Mouse (Mus musculus): ENCODE data around the gene Cox6b2. TPM values are rescaled to one million over a fixed set of nuclear protein-coding genes. Genes with fewer than 3 reads are reported as not detected.

Cox6b2 gene
- total RNA-seq (2021), result 10 to 100 TPM in 1 of 2 experiments, 1 to 10 TPM in 1; 7.4 to 10.9 TPM

DNA sequence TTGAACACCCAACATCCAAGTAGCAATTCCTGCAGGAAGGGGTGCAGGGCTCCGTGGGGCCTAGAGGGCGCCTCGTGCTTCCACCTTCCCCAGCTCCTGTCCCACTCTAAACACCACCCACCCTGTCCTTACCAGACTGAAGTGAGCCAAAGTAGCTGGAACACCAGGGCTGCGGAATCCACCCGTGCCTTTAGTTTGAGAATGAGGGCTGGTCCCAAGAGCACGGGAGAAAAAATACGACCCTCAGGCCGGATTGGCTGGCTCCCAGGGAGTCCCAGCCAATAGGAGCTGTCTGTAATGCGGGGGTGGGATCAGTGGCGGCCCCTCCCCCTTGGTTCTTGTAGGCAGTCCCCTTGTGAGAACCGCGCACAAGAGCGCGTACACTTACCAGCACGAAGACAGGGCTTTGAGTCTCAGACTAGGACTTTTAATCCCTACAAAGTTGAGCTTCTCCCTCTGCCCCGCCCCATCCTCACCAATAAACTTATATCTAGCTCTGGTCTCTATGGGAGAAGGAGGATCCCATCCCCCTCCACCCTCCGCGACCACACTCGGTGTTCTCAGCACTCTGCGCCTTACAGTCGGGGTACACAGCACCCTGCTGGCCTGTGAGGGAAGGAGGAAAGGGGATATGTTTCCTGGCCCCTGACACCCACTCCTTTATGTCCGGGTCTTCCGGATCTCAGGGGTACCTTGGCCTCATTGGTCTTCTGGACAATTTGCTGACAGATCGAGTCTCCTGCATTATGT is at the start of gene Cox6b2:
Cox6b2 (minus strand) TSS at position 274 of the 750 bp plus-strand sequence.
- intact Hi-C loops (cut with DNase I), result no loop called here
- DNase-seq, result peak; percentile 77 to 79

DNA sequence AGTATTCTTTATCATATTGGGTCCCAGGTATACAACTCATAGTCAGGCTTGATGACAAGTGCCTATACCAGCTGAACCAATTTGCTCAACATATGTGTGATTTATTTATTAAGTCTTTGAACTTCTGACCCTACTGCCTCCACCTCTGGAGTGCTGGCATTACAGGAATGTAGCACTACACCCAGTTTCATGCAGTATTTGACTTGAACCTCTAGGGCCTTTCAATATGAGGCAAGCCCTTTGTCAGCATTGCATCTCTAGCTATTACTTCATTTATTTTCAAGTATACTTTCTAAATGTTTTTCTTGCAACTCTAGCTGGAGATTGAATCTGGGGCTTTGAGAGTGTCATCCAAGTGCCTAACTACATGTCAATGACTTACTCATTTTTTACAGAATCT is 49.4 kb upstream of the Cox6b2 start:
- no peak for DNase-seq
- intact Hi-C loops (cut with DNase I), result no loop called here

DNA sequence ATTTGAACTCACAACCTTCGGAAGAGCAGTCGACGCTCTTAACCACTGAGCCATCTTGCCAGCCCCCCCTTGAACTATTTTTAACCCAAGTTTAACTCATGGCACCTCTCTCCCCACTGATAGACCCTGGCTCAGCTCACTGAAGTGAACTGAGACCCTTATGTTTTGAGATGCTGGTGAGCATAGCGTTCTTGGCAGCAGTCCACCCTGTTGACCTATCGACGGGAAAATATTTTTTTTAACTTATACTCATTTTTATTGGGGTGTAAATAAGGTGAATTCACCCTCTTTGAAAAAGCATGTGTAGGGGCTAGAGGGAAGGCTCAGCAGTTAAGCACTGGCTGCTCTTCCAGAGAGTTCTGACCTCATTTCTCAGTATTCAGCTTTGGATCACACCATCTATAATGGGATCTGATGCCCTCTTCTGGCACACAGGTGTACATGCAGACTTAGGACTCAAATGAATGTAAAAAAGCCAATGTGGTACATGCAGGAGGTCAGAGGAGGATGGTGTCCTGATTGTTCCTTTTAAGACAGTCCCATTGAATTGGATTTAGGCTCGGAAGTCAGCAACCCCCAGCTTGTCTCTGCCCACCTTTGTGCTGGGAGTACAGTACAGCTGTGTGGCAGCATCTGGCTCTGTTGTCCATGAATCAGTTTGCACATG is 43.0 kb upstream of the Cox6b2 start:
- DNase-seq, result peak; percentile 32 to 42
- intact Hi-C loops (cut with DNase I), result loop anchor here (2.0 kb wide), 1 partner anchor 239 kb away; no protein-coding TSS in a partner anchor

DNA sequence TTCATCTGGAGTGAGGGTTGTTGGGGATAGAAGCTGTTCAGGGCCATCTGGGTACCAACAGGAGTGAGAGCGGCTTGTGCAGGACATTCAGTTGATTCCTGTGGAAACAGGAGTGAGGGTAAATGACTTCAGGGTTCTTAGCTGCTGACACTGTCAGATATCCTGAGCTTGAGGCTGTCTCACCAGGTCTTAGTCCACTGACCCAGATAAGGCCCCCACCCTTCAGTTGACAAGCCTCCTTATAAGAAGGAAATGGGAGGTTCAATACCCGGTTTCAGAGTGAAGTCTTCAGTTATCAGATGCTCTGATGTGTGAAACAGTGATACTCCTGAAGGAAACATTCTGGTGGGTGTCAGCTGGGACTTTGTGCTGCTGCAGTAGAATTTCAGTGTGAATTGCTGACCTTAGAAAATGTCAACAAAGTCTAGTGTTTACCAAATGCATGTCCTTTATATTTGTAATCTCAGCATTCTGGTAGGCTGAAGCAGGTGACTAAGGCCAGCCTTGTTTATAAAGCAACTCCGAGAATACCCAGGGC is 41.8 kb upstream of the Cox6b2 start:
- intact Hi-C loops (cut with DNase I), result no loop called here
- DNase-seq, result no peak

DNA sequence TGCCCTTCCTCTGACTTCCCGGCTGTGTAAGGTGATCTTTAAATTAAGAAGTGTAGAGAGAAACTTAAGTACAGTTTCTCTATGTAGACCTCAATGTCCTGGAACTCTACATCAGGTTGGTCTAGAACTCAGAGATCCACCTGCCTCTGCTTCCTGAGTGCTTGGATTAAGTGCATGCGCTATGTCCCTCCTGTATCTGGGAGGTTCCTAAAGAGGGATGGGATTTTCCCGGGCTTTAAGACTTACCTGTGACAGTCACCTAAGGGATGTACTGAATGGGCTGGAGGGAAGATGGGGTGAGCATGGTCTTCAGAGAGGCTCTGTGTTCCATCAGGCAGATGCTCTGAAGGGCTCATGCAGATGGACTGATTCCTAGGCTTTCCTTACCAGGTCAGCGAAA is 40.8 kb upstream of the Cox6b2 start:
- no peak for DNase-seq
- intact Hi-C loops (cut with DNase I), result loop anchor here (2.0 kb wide), 3 partner anchors 17 to 169 kb away; partner anchors contain the start of gene Kmt5c

DNA sequence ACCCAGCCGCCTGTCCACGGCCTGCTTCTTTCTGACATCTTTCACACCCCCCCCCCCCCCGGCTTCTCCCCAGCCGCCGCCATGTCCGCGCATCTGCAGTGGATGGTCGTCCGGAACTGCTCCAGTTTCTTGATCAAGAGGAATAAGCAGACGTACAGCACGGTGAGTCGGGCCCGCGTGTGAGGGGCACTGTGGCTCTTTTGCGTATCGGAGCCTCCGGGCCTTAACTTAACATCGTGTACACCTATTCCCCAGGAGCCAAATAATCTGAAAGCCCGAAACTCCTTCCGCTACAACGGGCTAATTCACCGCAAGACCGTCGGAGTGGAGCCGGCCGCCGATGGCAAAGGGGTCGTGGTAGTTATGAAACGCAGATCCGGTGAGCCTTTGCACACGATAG is 40.4 kb upstream of the Cox6b2 start:
- intact Hi-C loops (cut with DNase I), result loop anchor here (2.0 kb wide), 3 partner anchors 18 to 168 kb away; partner anchors contain the start of gene Kmt5c
- peak in 1 of 2 experiments; percentile 16 for DNase-seq

DNA sequence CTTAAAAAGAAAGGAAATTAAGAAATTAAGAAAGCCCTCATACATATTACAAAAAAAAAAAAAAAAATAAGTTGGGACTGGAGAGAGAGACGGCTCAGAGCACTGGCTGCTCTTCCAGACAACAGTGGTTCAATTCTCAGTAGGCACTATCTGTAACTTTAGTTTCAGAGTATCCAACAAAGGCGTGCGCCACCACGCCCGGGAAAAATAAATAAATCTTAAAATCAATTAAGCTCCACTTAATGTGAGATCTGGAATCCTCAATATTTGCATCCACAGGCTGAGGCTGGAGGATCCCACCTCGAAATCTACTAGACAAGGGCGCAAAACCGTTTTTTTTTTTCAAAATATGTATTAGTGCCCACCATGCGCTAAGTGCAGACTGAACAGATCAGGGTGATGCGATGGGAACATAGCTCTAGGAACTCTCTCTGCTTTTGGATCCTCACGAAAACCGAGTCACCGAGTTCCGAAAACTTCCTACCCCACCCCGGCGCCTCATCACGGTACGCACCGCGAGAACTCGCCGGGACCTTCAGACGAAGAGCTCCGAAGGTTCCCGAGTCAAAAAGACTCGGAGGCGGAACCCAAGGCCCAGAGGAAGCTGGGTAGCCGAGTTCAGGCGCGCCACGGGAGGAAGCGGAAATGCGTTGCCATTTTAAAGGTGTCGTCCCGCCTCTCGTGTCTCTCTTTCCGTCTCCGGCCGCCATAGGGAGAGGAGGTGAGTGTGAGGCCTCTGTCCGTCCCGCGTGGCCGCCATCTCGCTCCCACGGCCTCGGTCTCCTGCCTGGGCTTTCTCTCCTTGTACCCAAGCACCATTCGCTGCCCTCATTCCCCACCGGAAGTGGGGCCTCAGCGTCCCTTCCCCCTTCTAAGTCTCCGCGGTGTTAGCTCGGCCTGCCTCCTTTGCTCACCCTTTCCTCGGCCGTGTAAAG is 39.7 kb upstream of the Cox6b2 start, which contains the start of gene Rpl28:
Rpl28 (plus strand) TSS at position 597 of the 935 bp plus-strand sequence.
- intact Hi-C loops (cut with DNase I), result loop anchor here (2.0 kb wide), 3 partner anchors 18 to 168 kb away; partner anchors contain the start of gene Kmt5c
- peak; percentile 97 to 98 for DNase-seq

DNA sequence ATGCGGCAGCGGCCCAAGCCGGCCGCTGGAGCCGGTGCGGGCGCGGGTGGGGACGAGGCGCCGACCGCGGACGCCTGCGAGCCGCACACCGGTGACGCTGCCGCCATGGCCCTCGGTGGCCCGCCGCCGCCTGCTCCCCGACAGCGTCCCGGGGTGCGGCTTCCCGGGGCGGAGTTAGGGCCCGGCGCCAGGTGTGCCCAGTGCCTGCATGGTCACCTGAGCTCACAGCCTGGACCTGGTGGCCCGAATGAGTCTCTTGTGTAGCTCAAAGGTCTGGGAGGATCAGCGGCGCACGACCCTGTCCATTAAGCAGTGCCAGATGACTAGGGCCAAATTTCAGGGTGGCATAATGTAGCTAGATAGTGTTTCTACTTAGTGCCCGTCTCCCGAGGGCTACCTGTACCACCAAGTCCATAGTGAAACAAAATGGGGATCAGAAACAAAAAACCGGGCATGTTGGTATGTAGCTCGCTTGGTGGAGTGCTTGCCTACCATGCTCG is 36.6 kb upstream of the Cox6b2 start, which contains the start of gene Tmem238:
Tmem238 (minus strand) TSS at position 221 of the 500 bp plus-strand sequence.
- peak in 1 of 2 experiments; percentile 63 for DNase-seq
- intact Hi-C loops (cut with DNase I), result loop anchor here (5.0 kb wide), 1 partner anchor 82 kb away; no protein-coding TSS in a partner anchor

DNA sequence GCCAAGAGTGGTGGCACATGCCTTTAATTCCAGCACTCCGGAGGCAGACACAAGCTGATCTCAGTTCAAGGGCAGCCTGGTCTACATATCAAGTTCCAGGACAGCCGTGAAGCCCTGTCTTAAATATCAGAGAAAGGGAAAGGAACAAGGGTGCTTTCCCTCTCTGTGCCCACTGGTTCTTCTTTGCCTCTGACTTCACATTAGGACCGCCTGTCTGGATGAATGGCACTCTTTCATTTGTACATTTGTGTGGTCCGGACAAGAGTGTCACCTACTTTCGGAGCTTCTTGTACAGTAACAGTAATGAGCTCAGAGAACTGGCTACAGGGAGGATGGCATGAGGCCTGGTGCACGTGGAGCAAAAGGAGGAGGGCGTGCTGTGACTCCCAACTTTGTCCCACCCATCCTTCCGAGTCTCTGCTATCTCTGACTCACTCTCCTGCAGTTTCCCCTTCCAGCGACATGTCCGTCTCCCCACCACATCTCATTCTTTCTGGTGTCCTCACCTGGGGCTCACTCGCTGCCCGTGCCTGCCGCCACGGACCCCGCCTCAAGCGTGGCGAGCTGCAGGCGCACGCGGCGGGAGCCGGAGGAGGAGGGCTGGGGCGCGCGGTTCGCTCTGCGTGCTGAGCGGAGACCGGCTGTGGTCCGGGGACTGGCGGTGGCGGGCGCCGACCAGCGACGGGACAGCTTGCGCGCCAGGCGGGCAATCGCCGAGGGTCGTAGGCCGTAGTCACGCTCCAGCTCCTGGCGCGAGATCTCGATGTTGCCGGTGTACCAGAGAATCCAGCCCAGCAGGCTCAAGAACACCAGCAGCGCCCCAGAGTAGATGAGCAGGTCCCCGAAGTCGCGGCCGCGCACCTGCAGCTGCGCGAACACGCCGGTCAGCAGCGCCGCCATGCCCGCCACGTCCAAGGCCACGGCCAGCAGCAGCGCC is 35.9 kb upstream of the Cox6b2 start:
- DNase-seq, result peak; percentile 72 to 73
- intact Hi-C loops (cut with DNase I), result loop anchor here (5.0 kb wide), 1 partner anchor 81 kb away; no protein-coding TSS in a partner anchor

DNA sequence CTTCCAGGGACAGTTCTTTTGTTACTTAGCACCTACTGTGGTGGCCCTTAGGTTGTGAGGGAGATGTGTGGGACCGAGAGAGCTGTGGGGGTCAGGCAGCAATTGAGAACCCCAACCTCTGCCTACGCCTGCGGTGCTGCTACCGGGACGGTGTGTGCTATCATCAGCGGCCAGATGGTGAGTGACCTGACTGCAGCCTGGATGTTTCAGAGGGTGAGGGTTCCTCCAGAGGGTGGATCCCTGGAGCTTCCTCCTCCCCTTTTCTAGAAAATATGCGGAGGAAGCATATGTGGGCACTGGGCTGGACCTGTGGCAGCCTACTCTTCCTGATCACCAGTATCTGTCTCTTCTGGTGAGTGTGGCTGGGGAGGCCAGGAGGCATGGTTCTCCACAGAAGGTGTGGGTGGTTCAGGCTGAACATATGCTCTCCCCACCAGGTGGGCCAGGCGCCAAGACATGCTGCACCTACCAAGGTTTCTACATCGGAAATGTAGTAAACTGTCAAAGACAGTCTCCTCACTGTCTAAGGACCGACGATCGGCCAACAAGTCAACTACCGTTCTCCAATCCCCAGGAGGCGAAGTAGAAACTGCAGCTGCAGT is 30.9 kb upstream of the Cox6b2 start:
- no peak for DNase-seq
- intact Hi-C loops (cut with DNase I), result loop anchor here (2.0 kb wide), 1 partner anchor 25 kb away; no protein-coding TSS in a partner anchor

DNA sequence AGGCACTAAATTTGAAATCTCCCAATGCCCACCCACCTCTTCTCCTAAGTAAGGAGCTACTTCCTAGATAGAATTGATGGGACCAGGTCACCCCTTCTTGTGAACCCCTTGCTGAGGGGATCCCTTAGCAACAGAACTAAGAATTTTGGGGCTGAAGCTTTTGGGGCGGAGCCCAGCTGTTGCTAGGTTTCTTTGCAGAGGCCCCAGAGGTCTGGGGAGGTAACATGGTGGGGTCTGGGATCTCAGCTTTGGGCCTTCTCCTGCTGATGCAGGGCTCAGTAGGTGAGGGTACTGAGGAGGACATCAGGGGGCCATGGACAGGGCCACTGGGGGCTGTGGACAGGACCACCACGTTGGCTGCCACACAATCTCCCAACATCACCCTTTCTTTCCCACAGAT is 29.9 kb upstream of the Cox6b2 start, which contains the start of the genes Il11 and Tmem190:
Il11 (minus strand) TSS at position 101 of the 400 bp plus-strand sequence.
Tmem190 (plus strand) TSS at position 179 of the 400 bp plus-strand sequence.
- intact Hi-C loops (cut with DNase I), result loop anchor here (2.0 kb wide), 1 partner anchor 24 kb away; no protein-coding TSS in a partner anchor
- DNase-seq, result no peak

DNA sequence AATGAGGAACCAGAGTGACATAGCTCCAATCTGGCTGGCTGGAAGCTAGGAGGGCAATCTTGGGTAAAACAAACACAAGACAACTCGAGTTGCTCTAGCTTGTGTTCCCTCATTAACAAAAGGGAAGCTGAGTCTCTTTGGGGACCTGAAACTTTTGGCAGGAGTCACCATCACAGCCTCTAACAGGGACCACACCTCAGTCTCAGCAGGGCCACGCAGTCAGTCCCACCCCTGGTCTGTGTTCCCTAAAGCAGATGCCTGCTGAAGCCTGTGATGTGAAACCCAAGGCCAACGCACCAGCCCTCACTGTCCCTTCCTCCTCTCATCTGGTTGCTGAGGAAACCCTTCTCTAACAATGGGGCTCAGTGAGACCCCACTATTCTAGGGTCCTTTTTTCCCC is 29.2 kb upstream of the Cox6b2 start:
- intact Hi-C loops (cut with DNase I), result loop anchor here (2.0 kb wide), 1 partner anchor 23 kb away; no protein-coding TSS in a partner anchor

DNA sequence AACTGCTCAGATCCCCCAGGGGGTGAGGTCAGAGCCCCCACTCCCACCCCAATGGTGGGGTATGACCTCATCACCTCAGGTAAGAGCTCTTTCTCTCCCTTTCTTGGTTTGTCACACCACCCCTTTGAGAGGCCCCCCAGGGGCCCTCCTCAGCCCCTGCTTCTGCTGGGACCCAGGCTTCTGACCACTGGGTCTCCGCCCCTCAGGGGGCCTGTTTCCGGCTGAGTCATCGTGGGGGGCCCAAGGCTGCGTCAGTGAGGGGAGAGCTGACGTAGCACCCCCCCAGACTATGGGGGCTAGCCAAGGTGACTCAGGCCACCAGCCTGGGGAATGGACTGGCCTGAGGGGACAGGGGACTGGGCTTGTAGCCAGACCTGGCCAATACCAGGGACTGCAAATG is 27.0 kb upstream of the Cox6b2 start:
- DNase-seq, result no peak
- intact Hi-C loops (cut with DNase I), result no loop called here

More for the DNA sequence above, 29.2 kb upstream of the Cox6b2 start:
- DNase-seq, result no peak

DNA sequence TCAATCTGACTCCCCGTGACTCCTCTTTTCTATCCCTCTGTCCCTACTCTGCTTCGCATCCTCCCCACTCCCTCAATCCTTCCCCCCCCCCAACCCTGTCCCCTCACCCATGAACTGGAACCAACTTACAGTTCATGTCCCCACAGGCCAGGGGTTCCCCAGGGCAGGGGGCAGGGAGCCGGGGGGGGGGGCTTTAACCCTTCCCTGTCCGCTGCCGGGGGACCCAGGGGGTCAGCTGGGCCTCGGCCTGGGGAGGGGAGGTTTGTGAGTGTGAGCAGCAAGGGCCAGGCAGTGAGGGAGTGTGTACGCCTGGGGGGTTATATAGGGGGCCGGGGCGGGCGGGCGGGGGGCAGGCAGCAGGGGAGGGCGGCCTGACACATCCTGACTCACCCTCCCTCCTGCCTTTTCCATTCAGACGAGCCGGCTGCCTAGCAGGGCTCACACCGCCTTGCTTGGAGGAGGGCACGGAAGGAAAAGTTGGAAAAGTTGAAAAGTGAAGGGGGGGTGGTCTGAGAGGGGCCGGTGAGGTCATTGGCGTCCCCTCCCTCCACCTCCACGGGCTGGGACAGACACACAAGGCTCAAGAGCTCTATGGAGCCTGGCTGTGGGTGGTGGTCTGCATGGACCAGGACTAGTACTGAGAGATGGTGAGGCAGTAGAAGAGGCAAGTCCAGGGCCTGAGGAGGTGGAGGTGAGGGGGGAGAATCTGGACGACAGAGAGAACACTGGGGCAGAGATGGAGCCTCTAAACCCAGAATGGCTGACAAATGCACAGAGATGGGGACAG is 25.1 kb upstream of the Cox6b2 start:
- intact Hi-C loops (cut with DNase I), result no loop called here

DNA sequence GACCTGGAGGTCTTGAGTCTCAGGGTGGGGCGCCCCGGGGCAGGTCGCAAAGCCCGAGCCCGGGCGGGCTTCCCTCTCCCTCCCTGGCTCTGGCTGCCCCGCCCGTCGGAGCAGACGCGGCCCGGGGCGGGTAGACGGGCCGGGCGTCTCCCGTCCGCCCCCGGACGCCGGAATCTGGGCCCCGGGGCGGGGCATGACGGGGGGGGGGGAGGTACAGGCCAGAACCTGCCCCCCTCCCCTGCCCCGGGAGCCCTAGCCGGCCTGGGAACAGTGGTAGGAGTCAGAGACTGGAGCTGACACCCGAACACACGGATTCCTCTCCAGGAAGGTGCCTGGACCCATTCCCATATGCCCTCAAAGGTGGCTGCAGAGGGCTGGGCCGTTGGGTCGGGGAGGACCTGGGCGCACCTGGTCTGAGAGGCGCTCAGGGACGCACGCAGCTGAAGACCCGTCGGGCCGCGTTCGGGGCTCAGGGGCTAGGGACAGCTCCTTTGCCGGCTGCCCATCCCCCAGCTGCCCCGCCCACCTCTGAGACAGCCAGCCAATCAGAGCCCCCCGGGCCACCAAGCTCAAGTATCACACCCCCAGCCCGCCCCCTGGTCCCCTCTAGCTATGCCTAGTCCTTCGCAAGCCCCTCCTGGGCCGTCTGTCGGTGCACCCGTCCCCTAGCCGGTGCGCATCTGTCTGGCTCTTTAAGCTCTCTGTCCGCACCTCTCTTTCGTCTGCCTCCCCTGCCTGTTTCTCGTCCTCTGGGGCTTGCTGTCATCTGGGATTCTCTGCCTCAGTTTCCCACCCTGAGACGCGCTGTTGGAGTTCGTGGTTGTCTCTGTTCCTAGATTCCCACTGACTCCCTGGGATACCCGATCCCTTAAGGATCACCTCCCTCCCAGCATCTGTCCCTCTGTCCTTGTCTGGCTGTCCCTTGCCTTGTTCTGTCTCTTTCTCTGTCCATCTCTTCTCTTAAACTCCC is 24.3 kb upstream of the Cox6b2 start:
- intact Hi-C loops (cut with DNase I), result no loop called here
- peak; percentile 64 to 67 for DNase-seq

More for the DNA sequence above, 25.1 kb upstream of the Cox6b2 start:
- DNase-seq, result no peak

DNA sequence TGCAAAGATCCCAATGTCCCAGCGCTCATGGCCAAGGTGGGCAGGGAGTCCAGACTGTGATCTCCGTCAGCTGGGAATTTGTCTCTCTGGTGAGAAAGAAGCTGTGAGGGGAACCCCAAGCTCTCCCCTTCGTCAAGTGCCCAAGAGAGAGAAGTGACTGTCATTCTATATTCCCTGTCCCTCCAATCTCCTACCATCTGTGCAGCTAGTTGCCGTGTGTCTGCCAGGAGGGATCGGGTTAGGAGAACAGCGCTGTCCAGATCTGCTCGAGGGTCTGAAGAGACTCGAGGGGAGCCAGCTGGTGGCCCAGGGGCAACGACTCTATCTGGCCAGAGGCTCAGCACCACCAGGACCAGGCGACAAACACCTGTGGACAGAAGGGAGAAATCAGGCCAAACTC is 23.2 kb upstream of the Cox6b2 start:
- intact Hi-C loops (cut with DNase I), result no loop called here
- no peak for DNase-seq

Data from heart, postnatal 10 days (tissue).